Mouse (Mus musculus): ENCODE data around the gene Caprin1. TPM values are rescaled to one million over a fixed set of nuclear protein-coding genes. Genes with fewer than 3 reads are reported as not detected.

Caprin1 gene
- polyA plus RNA-seq, 1 experiment: 389 TPM

GRCm38 (mm10) chr2:103828900-103829299, 31.5 kb upstream of the Caprin1 start:
- no peak for DNase-seq (ENCODE audit: low read depth)
- TF ChIP-seq CTCF (IDR thresholded peaks at IDR 0.05; ENCODE audit: borderline replicate concordance, extremely low read depth, insufficient read depth, insufficient read length) (no peak), POLR2A (IDR thresholded peaks at IDR 0.05; ENCODE audit: borderline replicate concordance, extremely low read depth, insufficient read depth, insufficient read length, poor library complexity, severe bottlenecking) (no peak)

- TF ChIP-seq CTCF (IDR thresholded peaks at IDR 0.05; ENCODE audit: borderline replicate concordance, extremely low read depth, insufficient read depth, insufficient read length) (no peak), POLR2A (IDR thresholded peaks at IDR 0.05; ENCODE audit: borderline replicate concordance, extremely low read depth, insufficient read depth, insufficient read length, poor library complexity, severe bottlenecking) (no peak)
- DNase-seq (ENCODE audit: low read depth): no peak
Measured at GRCm38 (mm10) chr2:103824916-103825315, 27.5 kb upstream of the Caprin1 start.

DNA sequence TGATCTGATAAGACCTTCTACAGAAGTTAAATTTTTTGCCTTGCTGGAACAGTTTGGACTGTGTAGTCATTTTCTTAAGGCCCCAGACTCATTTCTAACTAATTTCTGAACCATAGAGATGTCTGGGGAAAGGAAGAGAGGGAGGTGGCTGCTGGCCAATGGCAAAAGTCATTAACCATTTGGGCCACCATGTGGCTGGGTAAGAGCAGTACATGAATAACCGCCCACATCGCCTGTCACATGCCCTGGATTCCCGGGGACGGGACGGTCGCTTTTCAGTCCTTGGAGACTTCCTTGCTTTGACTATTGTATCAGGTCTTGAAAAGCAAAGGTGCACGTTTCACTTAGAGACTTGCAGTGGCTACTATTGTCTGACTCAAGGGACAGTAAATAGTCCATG, 25.1 kb upstream of the Caprin1 start:
- no peak for TF ChIP-seq POLR2A (IDR thresholded peaks at IDR 0.05; ENCODE audit: borderline replicate concordance, extremely low read depth, insufficient read depth, insufficient read length, poor library complexity, severe bottlenecking)
- no peak for TF ChIP-seq CTCF (IDR thresholded peaks at IDR 0.05; ENCODE audit: borderline replicate concordance, extremely low read depth, insufficient read depth, insufficient read length)
- DNase-seq (ENCODE audit: low read depth): no peak

- peak; percentile 43 for DNase-seq (ENCODE audit: low read depth)
- no peak for TF ChIP-seq POLR2A (IDR thresholded peaks at IDR 0.05; ENCODE audit: borderline replicate concordance, extremely low read depth, insufficient read depth, insufficient read length, poor library complexity, severe bottlenecking)
Measured at GRCm38 (mm10) chr2:103817145-103817895, 19.9 kb upstream of the Caprin1 start.

- TF ChIP-seq CTCF (IDR thresholded peaks at IDR 0.05; ENCODE audit: borderline replicate concordance, extremely low read depth, insufficient read depth, insufficient read length) (no peak), POLR2A (IDR thresholded peaks at IDR 0.05; ENCODE audit: borderline replicate concordance, extremely low read depth, insufficient read depth, insufficient read length, poor library complexity, severe bottlenecking) (no peak)
- no peak for DNase-seq (ENCODE audit: low read depth)
Measured at GRCm38 (mm10) chr2:103815976-103816375, 18.5 kb upstream of the Caprin1 start.

- DNase-seq (ENCODE audit: low read depth): no peak
Measured at GRCm38 (mm10) chr2:103811465-103812191, 14.2 kb upstream of the Caprin1 start.

DNA sequence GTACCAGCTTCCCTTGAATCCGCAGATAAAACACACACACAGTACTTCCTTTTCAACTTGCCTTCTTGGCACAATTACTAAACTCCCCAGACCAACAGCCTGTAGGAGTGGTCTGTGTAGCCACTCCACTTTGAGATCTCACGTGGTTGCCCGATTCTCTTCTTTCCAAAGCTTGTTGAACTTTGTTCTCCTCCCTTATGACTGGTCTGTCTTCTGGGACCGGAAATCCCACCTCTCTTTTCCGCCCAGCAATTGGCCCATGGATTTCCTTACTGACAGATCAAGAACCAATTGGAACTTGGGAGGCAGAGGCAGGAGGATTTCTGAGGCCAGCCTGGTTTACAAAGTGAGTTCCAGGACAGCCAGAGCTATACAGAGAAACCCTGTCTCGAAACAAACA, 13.0 kb upstream of the Caprin1 start:
- no peak for DNase-seq (ENCODE audit: low read depth)
- TF ChIP-seq POLR2A (IDR thresholded peaks at IDR 0.05; ENCODE audit: borderline replicate concordance, extremely low read depth, insufficient read depth, insufficient read length, poor library complexity, severe bottlenecking) (no peak), CTCF (IDR thresholded peaks at IDR 0.05; ENCODE audit: borderline replicate concordance, extremely low read depth, insufficient read depth, insufficient read length) (no peak)

More at GRCm38 (mm10) chr2:103811465-103812191, 14.2 kb upstream of the Caprin1 start:
- TF ChIP-seq POLR2A (IDR thresholded peaks at IDR 0.05; ENCODE audit: borderline replicate concordance, extremely low read depth, insufficient read depth, insufficient read length, poor library complexity, severe bottlenecking) (no peak), CTCF (IDR thresholded peaks at IDR 0.05; ENCODE audit: borderline replicate concordance, extremely low read depth, insufficient read depth, insufficient read length) (no peak)

DNA sequence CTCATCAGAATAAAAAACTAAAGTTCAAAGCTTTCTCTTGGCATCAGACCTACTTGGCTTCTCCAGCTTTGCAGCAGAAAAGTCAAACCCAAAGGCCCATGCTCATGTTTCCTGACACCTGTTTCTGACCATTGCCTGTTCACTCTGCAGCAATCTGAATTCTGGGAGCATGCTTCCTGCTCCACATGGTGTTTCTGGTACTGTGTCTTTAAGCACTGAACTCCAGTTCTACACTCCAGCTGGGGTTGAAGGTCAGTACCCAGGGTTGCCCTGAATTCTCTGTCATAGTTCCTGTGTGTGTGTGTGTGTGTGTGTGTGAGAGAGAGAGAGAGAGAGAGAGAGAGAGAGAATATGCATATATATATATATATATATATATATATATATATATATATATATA, 11.0 kb upstream of the Caprin1 start:
- TF ChIP-seq CTCF (IDR thresholded peaks at IDR 0.05; ENCODE audit: borderline replicate concordance, extremely low read depth, insufficient read depth, insufficient read length) (no peak), POLR2A (IDR thresholded peaks at IDR 0.05; ENCODE audit: borderline replicate concordance, extremely low read depth, insufficient read depth, insufficient read length, poor library complexity, severe bottlenecking) (no peak)

GRCm38 (mm10) chr2:103803770-103804530, 6.5 kb upstream of the Caprin1 start:
- TF ChIP-seq POLR2A (IDR thresholded peaks at IDR 0.05; ENCODE audit: borderline replicate concordance, extremely low read depth, insufficient read depth, insufficient read length, poor library complexity, severe bottlenecking) (no peak), CTCF (IDR thresholded peaks at IDR 0.05; ENCODE audit: borderline replicate concordance, extremely low read depth, insufficient read depth, insufficient read length) (no peak)
- no peak for DNase-seq (ENCODE audit: low read depth)

More for the DNA sequence above, 11.0 kb upstream of the Caprin1 start:
- DNase-seq (ENCODE audit: low read depth): no peak

GRCm38 (mm10) chr2:103802422-103802821, 5.0 kb upstream of the Caprin1 start:
- no peak for DNase-seq (ENCODE audit: low read depth)
- no peak for TF ChIP-seq POLR2A (IDR thresholded peaks at IDR 0.05; ENCODE audit: borderline replicate concordance, extremely low read depth, insufficient read depth, insufficient read length, poor library complexity, severe bottlenecking)

DNA sequence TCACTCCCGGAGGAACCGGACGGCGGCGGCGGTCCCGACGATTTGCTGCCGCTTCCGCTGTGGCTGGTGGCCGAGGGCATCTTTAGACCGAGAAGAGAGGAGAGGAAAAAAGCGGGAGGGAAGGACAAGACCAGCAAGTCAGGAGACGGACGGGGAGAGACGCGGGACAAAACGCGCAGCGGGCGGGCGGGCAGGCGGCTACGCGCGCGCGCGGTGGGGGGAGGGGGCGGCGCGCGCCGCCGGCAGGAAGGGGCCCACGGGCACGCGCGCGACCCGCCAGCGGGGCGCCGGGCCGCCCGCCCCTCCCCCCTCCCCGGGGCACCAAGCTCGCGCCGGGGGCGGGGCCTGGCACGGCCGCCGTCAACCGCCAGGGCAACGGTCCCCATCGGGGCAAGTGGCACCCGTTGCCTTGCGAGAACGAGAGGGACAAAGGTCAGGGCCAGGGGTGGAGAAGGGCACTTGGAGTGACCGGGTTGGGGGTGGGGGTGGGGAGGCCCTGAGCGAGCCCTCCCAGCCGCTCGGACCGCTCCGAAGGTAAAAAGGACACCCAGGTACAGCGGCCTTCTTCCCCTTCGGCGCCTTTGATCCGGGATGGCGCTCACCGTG, 485 bp downstream of the Caprin1 start:
- TF ChIP-seq POLR2A (IDR thresholded peaks at IDR 0.05; ENCODE audit: borderline replicate concordance, extremely low read depth, insufficient read depth, insufficient read length, poor library complexity, severe bottlenecking) (no peak; the same call in none of the 2 replicates), CTCF (IDR thresholded peaks at IDR 0.05; ENCODE audit: borderline replicate concordance, extremely low read depth, insufficient read depth, insufficient read length) (0 out of 2 replicates have a peak, but pooled peaks have one; percentile 3)
- peak; percentile 90 for DNase-seq (ENCODE audit: low read depth)

Data from brain, embryonic 14.5 days (tissue).